Mouse (Mus musculus) mouse embryonic stem cell (cell line): ENCODE measurements at regions not wholly inside any gene's neighbourhood (a gene's known extent, or its start where the extent isn't known, plus 50 kb on each side); places are given as distances from the start of the nearest gene placed in this dataset.

Experiments
- in situ Hi-C, 2 experiments: fragments of 300-500 bp; cut with MboI; formaldehyde crosslinking; loops; 1 replicate in 1 of 2; 3 replicates in 1 of 2; pipeline ENCODE4 v1.14.3; 2019 to 2020; ENCODE audit warnings: low sequenced_read_pairs in 2 of 2, low pct_unique_long_range_greater_than_20kb in 1 of 2, mixed read lengths in 1 of 2; ENCODE audit not compliant: unreplicated experiment in 1 of 2

DNA sequence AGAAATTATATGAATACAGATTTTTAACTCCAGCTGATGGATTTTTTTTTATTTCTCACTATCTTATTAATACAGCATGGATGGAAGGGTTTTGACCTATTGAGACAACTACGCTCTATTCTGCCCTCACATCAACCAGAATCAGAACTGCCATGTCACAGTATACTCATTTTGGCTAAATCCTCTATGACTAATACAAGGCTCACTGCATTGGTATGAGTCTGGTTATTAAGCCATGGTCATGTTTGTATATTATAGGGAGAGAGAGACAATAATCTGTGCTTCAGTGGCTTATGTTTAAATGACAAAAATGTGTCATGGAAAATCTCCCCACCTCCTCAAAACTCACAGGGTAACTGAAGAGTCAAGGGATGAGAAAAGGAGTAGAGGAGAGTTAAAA lies 191.0 kb upstream of the Agr3 start:
- in situ Hi-C loops: no loop called here

GRCm38 (mm10) chr12:35733580-35733979 lies 191.8 kb upstream of the Agr3 start:
- in situ Hi-C loops: no loop called here

- in situ Hi-C loops: no loop called here
Observed at GRCm38 (mm10) chr12:35725910-35726309, 191.1 kb upstream of the Ahr start.

DNA sequence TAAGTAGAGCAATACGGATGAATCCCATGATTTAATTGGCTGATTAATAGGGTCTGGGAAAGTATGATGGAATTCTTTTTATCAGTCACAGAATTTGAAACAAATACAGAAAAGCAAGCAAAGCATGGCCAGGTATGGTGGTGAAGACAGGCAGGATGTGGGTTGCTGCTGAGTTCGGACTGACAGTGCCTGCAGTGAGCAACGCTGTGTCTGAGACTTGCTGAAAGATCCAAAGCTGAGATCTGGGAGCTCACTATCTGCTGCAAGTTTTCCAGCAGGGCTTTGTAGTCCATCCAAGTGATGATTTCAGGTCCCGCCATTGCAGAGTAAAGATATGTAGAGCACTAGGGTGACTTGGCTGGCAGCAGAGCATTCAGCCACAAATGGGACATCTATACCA lies 189.3 kb upstream of the Ahr start:
- in situ Hi-C loops: no loop called here

DNA sequence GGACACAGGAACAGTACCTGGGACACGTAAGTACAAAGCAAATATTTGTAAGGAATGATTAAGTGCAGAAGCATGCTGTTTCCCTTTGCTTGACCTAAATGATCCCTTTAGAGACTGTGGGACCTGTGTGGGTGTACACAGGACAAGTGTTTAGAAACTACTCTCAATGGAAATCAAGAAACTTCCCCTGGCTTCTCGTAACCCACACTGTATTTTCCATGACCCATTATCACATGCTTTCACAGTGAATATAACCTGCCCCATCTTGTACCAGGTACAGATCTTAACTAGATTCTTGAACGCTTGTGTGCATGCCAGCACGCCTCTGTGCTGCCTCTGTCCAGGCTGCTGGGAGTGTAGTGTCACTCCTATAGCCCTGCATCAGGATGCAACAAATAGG lies 177.8 kb upstream of the Ahr start:
- in situ Hi-C loops: no loop called here

DNA sequence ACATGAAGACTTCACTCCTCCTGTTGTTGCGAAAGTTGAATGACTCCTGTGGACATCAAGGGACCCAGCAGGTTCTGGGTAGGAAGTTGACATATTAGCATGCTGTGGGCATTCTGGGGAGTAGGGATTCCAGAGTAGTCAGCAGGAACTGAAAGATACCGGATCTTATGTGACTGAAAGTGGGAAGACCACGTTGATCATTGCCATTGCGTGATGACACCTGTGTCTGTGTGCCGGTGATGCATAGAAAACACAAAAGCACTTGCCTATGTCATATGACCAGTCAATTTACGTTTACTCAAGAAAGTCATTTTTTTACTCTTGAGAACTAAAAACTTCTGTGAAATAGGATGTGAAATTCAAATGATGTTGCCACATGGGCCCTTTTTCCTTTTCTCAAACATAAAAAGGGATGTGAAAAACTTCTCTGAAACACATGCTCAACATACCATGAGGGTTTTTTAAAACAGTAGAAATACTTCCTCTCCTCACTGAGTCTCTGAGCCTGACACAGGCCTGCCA lies 176.8 kb upstream of the Ahr start:
- in situ Hi-C loops: no loop called here

DNA sequence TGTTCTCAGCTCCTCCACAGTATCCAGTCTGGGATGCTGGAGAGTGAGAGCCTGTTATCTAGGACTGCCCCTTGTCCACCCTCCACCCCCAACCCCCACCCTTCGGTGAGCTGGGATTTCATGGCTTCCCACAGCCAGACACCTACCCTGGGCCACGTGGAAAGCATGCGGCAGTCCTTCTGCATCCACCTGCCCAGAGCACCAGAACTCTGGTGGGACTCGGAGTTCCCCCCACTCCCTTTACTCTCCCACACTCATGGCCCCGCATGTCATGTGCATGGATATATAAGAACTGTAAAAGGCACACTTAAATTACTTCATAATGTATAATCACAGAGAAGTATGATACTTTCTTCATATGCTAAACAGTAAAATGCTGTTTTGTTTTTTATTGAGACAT lies 175.5 kb upstream of the Ahr start:
- in situ Hi-C loops: no loop called here

DNA sequence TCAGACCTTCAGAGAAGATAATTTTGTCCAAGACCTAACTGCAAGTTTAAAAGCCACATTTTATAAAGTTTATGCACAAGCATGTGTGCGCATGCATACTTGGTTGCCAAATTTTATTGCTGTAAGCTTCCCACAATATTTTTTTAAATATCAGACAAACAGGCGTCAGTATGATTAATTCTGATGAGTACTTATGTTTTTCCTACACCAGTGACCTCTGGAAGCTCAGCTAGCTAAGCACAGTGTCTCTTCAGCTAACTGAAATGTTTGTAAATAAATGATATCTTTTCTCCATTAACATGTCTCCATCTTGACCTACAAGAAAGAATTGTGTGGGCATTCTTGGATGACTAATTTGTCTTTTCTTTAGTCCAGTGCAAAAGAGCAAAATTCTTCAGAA lies 168.6 kb upstream of the Ahr start:
- in situ Hi-C loops: no loop called here

DNA sequence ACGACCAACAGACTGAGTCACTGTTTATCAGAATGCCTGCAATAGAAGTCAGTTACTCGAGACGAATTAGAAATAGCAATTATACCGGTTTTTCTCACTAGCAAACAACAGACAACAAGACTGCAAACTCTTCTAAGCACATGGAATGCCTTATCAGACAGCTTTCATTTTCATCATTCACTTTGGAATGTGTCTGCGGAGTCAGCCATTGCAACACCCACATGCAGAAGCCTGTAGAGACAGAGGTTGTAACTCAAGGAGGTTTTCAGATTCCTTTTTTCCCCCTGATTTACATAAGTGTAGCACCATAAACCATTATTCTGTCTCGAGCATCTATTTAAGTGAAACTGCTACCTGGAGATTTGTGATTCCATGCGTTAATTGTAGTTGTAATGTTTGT lies 167.8 kb upstream of the Ahr start:
- in situ Hi-C loops: no loop called here

DNA sequence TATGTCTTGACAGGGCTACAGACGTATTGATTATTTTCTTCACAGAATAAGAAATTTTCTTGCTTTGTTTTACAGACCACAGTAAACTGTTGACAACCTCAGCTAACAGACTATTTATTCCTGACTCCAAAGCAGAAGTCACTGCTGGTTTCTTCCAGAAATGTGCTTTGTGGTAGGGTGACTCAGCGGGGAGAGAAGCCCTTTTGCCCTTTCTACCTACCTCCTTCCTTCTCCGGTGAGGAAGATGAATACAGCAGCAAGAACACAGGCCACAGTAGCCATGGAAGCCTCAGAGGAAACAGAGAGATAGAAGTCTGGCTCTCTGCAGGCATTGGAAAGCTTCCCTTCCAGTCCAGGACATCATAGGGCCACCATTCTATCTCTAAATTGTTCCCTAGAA lies 159.4 kb upstream of the Ahr start:
- in situ Hi-C loops: no loop called here

DNA sequence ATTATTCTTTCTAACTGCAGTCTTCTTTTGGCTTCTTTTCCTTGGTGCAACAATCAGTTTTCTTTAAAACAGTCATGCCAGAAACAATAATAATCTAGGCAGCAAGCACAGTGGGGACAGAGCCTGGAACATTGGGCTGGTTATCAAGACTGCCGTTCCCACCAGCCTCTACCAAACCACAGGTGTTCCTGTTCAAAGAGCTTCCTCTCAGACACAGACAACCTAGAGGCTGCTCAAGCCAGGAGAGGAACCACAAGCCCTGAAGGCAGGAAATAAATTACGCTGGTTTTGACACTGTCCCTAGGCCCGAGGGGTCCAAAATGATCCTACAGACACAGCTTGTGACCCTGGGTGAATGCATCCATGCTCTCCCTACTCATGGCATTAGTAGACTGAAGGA lies 156.1 kb upstream of the Ahr start:
- in situ Hi-C loops: no loop called here

DNA sequence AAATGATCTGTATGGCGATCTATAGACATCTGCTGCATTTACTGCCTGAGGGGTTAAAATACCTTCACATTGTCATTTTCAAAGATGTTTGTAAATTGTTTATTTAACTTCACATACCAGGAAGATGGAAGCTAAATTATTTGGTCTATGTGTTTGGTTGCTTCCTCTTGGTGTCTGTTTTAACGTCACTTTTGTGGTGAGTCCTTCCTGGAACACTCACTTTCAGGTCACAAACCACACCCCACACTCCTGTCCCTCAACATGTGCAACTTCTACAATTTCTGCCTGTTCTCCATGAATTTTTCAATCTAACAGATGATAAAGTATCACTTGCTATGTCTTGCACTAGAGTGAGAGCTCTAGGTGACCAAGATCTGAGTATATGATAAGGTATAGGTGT lies 151.4 kb upstream of the Ahr start:
- in situ Hi-C loops: no loop called here

GRCm38 (mm10) chr12:35685189-35685588 lies 150.4 kb upstream of the Ahr start:
- in situ Hi-C loops: no loop called here

DNA sequence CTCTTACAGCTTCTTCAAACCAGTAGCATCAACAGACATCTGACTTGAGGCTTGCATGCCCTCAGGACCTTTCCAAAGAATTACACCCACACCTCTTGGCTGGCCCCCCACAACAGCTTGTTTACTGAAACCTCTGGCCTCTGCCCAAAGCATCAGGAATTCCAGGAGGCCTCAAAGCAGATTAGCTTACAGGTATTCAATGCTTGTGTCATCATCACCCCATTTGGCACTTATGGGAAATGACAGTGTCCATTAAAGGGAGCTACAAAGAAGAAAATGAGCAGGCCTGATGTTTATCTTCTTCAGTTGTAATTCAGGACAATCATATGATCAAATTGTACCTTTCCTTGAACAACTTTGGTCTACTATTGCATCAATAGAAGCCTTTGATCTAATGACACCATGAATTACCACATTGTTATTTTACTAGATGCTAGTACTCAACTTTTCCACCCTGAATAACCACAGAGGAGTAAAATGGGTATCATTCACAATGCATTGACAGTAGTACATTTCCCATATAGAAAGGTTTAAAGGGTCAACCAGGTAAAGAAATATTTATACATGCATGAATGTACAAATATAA lies 147.1 kb upstream of the Ahr start:
- in situ Hi-C loops: no loop called here

DNA sequence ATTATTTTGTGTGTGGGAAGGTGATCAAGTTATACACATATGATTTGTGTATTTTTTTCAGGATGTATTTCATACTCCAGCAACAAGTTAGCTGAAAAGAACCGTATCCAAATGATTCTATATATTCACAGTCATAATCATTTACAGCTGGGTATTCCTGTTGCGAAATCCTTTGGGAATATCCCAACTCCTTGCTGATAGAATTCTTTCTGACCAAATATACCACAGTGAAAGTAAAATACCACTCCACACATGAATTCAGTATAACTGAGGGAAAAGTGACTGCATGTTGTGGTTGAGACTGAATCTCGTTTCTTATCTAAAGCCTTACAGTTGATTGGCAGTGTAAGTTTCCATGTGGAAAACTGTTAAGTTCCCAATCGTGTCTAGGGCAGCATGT lies 145.1 kb upstream of the Ahr start:
- in situ Hi-C loops: loop anchor here in 1 of 2 experiments (10.0 kb wide), 1 partner anchor 155 kb away; no protein-coding TSS in a partner anchor

- in situ Hi-C loops: loop anchor here in 1 of 2 experiments (10.0 kb wide), 1 partner anchor 154 kb away; no protein-coding TSS in a partner anchor
Observed at GRCm38 (mm10) chr12:35679025-35679424, 144.2 kb upstream of the Ahr start.

DNA sequence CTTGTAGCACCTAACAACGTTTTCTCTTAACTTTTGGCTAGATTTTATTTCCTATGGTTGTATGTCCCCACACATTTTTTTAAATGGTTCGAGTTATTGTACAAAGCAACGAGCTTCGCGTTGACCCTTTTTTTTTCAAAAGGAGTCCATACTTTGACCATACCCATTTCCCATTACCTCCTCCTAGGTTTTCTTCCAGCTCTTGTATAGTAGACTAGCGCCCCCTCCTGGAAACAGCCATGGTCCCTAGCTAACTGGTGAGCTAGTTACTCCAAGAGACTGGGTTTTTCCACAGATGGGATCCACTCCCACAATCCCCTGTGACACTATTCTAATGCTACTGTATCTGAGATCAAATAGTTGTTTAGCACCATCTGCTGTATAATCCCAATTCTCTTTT lies 139.6 kb upstream of the Ahr start:
- in situ Hi-C loops: loop anchor here in 1 of 2 experiments (10.0 kb wide), 1 partner anchor 150 kb away; no protein-coding TSS in a partner anchor

- in situ Hi-C loops: loop anchor here in 1 of 2 experiments (10.0 kb wide), 1 partner anchor 146 kb away; no protein-coding TSS in a partner anchor
Observed at GRCm38 (mm10) chr12:35670980-35671379, 136.1 kb upstream of the Ahr start.

DNA sequence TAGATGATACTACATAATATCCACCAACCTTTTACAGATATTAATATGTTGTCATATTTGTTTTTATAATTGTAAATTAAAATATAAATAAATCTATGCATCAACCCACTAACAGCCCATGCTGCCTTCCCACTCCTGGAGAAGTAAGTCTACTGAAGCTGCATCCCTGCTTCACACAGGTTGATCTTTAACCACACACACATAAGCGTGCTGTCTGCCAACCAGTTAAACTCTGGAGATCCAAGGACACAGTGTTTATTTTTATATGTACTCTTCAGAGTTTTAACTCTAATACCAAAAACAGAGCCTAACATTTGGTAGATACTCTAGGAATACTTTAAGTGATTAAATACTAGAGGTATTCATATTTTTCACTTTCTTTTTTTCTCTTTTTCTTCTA lies 133.9 kb upstream of the Ahr start:
- in situ Hi-C loops: no loop called here

DNA sequence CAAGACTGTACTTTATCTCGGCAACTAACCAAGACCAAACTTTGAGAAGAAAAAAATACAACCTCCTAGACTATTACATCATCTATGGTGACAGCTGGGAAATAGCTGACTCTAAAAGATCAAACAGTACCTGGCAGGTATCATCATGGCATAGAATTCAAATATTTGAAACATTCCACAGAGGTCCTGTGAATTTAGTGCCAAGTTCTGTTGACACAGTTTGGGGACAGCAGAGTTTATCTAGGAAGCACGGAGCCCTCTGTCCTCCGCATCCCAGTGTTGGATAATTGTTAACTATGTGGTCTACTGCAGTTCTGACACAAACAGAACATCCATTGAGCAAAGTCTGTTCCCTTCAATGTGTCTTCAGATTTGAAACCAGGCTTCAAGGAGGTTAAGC lies 132.9 kb upstream of the Ahr start:
- in situ Hi-C loops: no loop called here

DNA sequence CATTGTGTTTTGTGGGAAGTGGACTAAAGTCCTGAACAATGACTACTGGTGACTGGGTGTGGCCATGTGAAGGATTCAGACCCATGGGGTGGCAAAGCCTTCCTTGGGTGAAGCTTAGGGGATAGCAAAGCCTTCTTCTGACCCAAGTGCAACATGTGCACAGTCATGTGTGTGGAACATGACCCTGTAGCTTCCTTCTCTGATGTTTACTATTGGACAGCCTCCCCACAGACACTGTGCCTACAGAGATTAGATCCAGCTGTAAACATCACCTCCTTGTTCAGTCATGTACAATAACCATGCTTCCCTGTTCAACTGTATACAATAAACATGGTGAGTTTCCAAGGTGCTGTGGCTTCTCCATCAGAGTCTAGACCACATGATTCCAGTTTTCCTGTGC lies 132.4 kb upstream of the Ahr start:
- in situ Hi-C loops: no loop called here
